Mouse (Mus musculus): ENCODE measurements around the gene Gpsm1.
A peak's percentile ranks its signal among the peaks of the same experiment; 100 is the strongest.

Gpsm1 gene

DNA sequence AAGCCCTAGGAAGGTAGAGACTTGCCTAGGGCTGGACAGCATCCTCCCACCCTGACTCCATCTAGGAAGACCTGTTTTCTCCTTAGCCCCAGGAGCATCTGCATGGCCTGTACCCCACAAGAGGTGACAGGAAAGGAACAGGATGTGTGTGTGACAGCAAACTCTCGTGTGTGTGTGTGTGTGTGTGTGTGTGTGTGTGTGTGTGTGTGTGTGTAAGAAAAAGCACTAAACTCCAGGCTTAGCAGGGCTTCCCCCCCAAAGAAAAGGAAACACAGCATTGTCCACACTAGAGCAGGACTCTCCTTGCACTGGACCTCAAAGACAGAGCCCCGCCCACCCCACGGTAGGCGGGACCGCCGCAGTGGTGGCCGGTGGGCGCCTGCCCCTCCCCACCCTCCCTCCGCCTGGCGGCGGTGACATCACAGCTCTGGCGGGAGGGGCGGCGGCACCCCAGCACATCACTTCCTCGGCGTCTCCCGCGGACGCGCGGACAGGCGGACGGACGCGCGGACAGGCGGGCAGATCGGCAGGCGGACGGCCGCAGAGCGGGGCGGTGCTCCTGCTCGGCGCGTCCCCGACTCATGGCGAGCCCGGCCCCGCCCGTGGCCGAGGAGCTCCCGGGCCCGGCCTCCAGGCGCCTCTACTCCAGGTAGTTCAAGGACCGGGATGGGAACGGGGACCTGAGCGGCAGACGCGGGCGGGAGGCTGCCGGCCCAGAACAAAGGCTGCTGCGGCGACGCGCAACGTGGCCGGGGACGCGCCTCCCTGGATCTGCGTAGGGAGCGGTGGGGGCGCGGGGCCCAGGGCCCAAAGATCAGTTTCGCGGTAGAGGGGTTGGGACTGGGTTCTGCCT is at the start of gene Gpsm1:
Gpsm1 (plus strand) TSS at position 444 of the 853 bp plus-strand sequence.
- peak; percentile 86 for DNase-seq (ENCODE audit: low read depth)

GRCm38 (mm10) chr2:26266066-26266742 is 49.1 kb upstream of the Gpsm1 start:
- no peak for DNase-seq (ENCODE audit: low read depth)

GRCm38 (mm10) chr2:26268216-26268615 is 47.1 kb upstream of the Gpsm1 start:
- DNase-seq (ENCODE audit: low read depth): no peak

DNA sequence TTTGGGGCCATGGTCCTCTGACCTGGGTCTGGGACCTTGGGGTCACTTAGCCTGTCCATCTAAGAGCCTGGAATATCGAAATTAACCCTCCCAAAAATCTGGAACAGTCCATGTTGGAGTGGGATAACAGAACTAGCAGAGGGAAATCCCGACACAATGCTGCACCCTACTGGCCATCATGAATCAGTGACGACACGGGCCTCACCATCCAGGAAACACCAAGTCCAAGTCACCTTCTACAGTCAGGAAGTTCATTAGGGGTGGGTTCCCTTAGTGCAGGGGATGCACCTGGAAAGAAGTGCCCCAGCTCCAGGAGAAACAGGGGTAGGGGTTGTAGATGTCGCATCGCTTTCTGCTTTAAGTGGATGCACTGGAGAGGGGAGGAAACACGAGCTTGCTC is 41.7 kb upstream of the Gpsm1 start:
- peak; percentile 88 for DNase-seq (ENCODE audit: low read depth)

DNA sequence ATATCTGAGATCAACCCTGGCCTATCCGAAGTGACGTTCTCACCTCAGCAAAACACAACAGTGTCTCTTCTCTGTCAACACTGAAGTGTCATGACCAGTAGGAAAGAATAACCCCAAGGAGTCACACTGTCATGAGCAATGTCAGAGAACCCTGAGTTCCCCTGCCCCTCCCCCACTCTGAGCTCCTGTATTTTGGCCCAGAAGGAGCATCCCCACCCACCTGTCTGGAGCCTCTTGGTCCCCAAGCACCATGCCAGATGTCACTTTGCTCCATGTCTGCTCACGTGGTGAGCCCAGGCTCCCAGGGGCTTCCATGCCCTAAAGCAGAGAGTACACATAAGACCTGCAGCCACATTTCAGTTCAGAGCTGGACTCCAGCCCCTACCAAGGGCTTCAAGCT is 35.6 kb upstream of the Gpsm1 start:
- DNase-seq (ENCODE audit: low read depth): no peak

DNA sequence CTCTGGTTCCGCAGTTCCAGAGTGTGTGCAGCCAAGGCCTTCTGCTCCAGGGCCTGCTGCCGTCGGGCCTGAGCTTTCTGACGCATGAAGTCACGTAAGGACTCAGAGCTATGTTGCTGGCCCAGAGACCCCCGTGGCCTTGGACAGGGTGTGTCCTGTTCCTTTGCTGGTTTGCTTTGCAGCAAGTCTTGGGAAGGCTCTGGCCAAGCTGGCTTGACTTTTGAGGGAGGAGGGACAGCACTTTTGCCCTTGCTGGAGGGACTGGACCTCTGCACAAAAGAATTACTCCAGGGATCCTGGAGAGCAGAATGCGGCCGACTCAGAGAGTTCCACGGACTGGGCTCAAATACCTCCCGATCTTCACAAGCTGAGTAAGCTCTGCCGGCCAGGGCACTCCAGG is 34.7 kb upstream of the Gpsm1 start:
- no peak for DNase-seq (ENCODE audit: low read depth)

DNA sequence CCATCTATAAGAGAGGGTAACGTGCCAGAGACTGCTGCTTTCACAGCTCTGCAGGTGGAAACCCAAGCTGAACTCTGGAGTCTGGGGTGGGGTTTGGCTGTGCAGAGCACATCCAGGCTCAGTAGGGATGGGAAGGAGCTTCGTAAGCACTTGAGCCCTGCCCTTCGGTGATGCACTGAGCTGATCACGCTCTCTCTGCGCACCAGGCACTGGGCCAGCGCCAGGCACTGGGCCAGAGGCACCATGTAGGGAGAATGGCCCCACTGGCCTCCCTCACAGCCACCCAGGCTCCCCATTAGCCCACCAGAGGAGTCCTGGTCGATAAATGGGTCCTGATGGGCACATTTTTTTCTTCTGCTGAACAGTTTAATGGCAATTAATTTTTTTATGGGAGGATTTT is 29.5 kb upstream of the Gpsm1 start:
- DNase-seq (ENCODE audit: low read depth): peak; percentile 37

GRCm38 (mm10) chr2:26286391-26286790 is 28.9 kb upstream of the Gpsm1 start:
- DNase-seq (ENCODE audit: low read depth): no peak

- no peak for DNase-seq (ENCODE audit: low read depth)
These were observed 25.2 kb upstream of the Gpsm1 start for GRCm38 (mm10) chr2:26290133-26290532.

DNA sequence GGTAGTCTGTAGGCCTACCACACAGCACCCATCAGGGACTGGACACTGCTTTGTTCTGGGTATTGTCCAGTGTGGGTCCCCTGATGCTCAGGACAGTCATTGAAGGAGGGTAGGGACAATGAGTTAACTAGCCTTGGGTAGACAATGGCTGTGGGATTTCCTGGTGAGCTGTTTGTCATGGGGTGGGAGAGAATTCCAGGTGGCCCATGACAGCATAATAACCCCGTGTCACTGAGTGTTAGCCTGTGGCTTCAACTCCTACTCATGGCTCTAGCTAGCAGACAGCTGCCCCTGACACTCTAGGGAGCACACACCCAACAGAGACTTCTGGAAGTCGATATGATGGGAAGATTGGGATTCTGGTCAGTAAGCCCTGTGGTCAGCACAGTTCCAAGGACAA is 20.9 kb upstream of the Gpsm1 start, which contains the start of gene Ccdc187:
Ccdc187 (minus strand) TSS at position 101 of the 400 bp plus-strand sequence.
- DNase-seq (ENCODE audit: low read depth): no peak

DNA sequence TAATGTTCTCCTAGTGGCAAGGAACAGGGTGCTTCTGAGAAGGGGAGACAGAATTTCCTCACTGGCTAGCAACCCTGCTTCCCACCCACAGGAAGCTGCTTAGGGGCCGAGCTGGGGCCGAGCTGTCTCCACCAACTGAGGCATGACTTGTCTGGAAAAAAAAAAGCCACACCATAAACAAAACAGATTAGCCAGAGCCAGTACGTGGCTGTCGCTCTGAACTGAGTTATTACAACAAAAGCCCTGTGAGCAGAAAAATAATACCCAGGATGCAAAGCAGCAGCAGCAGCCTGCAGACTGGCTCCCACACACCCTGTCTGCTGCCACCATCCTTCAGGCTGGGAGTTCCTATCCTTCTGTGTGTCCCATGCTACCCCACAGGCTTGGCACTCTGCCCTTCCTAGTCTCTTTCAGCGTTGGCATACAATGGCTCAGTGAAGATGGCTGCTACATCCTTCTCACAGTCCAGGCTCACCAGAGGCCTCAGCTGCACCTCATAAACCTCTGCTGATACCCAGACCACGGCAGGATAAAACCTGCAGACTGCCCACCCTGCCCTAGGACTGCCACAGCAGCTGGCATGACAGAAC is 18.6 kb upstream of the Gpsm1 start:
- no peak for DNase-seq (ENCODE audit: low read depth)

DNA sequence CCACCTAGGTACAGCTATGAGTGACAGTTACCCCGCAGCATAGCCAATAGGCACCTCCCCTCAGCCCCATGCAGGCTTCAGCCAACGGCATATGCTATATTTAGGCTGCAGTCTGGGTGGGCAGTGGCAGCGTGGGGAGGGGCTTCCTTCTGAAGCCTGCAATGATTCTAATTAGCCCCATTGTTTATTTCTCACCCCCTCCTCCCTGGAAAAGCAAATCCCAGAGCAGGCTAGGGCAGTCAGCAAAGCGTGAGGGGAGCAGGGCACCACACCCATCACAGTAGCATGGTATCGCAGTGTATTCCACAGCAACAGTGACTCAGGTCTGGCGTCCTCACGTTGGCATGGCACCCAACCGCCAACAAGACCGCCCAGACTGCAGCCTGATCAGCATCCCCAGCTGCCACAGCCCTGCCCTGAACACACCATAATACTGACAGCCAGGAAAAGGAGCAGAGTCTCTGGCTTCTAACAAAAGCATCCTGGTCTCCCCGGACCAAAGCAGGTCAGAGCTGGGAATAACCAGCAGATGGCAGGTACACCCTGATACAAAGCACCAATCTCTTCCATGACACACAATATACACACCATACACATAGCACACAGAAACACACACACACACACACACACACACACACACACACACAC is 17.0 kb upstream of the Gpsm1 start:
- DNase-seq (ENCODE audit: low read depth): peak; percentile 76

DNA sequence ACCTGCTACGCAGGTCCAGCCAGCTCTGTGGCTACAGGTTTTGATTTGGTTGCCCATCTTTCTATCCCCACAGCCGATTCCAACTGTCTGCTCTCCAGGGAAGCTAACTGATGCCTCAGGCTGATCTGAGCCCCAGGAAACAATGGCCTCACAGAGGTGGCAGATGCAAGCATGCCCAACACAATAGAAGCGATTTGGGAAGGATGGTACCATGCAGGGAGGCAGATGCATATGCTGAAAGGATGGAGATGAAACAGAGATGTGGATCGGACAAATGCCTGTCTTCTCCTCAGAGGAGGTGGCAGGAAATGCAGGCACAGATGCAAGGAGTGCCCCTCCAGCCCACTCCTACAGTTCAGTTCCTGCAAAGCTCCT is 16.5 kb upstream of the Gpsm1 start:
- DNase-seq (ENCODE audit: low read depth): no peak

DNA sequence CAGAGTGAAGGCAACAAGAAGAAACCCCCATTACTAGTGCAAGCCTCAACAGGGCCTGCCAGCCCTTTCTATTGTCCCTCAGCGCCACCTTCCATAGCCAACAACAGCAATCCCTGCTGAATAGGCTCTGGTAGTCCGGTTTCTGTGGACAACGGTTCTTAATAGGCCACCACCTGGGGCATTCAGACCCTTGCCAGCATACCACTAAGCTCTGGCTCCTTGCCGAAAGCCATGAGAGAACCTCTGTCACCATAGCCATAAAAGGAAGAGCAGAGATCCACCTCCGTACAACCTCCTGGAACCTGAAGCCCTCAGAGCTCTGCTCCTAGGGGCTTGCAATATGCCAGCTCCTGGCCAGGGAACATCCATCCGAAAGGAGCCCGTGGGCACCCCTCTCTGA is 16.0 kb upstream of the Gpsm1 start:
- DNase-seq (ENCODE audit: low read depth): no peak

DNA sequence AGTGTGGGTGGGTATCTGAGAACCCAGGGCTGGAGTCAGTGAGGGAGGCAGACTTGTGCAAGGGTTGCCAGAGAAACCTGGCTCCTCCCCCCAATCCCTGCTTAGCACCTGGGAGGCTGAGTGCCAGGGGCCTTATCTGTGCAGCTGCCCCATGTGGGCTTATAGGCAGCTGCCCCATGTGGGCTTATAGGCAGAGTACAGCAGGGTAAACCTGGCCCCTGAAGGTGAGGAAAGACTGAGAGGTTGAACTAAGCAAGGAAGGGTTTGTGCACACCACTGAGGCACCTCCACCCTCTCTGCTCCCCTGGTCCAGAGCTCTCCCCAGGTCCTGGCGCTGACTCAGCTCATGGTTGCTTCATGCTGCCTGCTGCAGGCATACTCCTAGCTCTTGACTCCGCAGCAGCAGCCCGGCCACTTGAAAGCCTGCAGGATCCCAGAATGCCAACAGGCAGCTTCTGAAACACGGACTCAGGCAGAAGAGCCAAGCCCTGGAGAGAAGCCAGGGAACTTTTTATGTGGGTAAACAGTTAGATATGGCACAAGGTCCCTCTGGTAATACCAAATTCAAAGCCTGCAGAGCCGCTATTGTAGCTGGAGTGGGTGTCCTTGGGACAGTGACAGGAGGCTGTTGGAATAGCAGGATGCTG is 15.0 kb upstream of the Gpsm1 start:
- DNase-seq (ENCODE audit: low read depth): peak; percentile 31

DNA sequence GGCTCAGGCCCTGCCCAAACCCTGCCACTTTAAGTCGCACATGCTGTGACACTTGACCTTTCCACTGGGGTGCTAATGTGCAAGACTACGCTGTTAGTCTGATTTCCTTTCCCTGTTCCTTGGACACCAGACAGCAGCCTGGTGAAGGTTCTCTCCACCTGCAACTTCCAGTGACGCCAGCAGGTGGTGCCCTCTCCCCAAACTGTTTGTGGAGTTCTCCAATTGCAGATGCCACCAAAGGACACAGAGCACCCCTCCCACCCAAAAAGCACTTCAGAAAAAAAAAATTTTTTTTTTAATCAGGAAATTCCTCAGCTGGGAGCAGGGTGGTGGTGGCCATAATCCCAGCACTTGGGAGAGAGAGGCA is 14.5 kb upstream of the Gpsm1 start:
- DNase-seq (ENCODE audit: low read depth): peak; percentile 91

- no peak for DNase-seq (ENCODE audit: low read depth)
These were observed 13.3 kb upstream of the Gpsm1 start for GRCm38 (mm10) chr2:26302005-26302503.

GRCm38 (mm10) chr2:26304711-26305110 is 10.6 kb upstream of the Gpsm1 start:
- no peak for DNase-seq (ENCODE audit: low read depth)

GRCm38 (mm10) chr2:26305555-26305954 is 9.8 kb upstream of the Gpsm1 start:
- no peak for DNase-seq (ENCODE audit: low read depth)

GRCm38 (mm10) chr2:26306702-26307101 is 8.6 kb upstream of the Gpsm1 start:
- DNase-seq (ENCODE audit: low read depth): no peak

DNA sequence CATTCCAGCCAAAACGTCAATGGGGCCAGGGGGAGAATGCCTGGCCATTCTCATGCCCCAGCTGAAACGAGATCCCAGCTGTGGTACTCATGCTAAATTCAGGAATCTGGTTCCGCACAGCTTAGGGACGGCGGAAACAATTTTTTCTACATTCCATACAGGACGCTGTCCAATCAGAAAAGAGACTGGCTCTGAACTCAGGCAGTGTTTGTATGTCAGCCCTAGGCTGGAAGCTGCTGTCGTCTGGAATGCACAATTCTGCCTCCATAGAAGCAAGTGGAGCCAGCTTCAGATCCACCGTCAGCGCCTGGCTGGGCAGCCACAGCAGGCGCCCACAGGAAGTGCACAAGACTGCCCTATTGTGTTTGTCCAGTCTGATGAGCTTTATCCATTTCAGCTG is 5.6 kb upstream of the Gpsm1 start:
- peak; percentile 67 for DNase-seq (ENCODE audit: low read depth)

GRCm38 (mm10) chr2:26311936-26312335 is 3.4 kb upstream of the Gpsm1 start:
- DNase-seq (ENCODE audit: low read depth): no peak

All from NIH3T3 (cell line).